Mouse (Mus musculus) MEL (cell line): Measurements from ENCODE around the gene Filip1l. TPM values are rescaled to one million over a fixed set of nuclear protein-coding genes. Genes with fewer than 3 reads are reported as not detected.

ENCODE experiments used
- DNase-seq: peaks from one replicate; pipeline ENCODE4 v3.0.0; 2011; ENCODE audit warnings: low read depth, low spot score
- H3K27ac ChIP-seq: 2 replicates; pipeline ENCODE4 v1.5.1; 2012; ENCODE audit warnings: low read depth, mild to moderate bottlenecking, control low read depth, low read length, moderate library complexity; ENCODE audit not compliant: control insufficient read depth
- H3K27me3 ChIP-seq, 2 experiments: fragments of 150-350 bp in 1 of 2; sonication (generic) in 1 of 2; 2 replicates each; pipeline ENCODE4 v1.6.1; 2012; ENCODE audit warnings: low read length in 2 of 2, mild to moderate bottlenecking in 2 of 2, improper control_type of control experiment in 1 of 2, moderate library complexity in 1 of 2; ENCODE audit not compliant: insufficient read depth in 2 of 2, control insufficient read depth in 1 of 2
- H3K36me3 ChIP-seq, 2 experiments: 2 replicates each; pipeline ENCODE4 v1.6.1; 2012 to 2014; ENCODE audit warnings: low read length in 2 of 2, improper control_type of control experiment in 1 of 2, inconsistent platforms in 1 of 2, mild to moderate bottlenecking in 1 of 2; ENCODE audit not compliant: insufficient read depth in 2 of 2, control insufficient read depth in 1 of 2
- H3K4me1 ChIP-seq, 2 experiments: fragments of 150-350 bp in 1 of 2; sonication (generic) in 1 of 2; 2 replicates each; pipeline ENCODE4 v1.6.1; 2012; ENCODE audit warnings: low read length in 2 of 2, improper control_type of control experiment in 1 of 2, mild to moderate bottlenecking in 1 of 2; ENCODE audit not compliant: insufficient read depth in 2 of 2, control insufficient read depth in 1 of 2
- H3K4me3 ChIP-seq, 2 experiments: fragments of 150-350 bp in 1 of 2; sonication (generic) in 1 of 2; 2 replicates each; pipeline ENCODE4 v1.5.1; 2012; ENCODE audit warnings: low read depth in 2 of 2, low read length in 2 of 2, mild to moderate bottlenecking in 2 of 2, moderate library complexity in 2 of 2, control low read depth in 1 of 2, improper control_type of control experiment in 1 of 2; ENCODE audit not compliant: control insufficient read depth in 1 of 2, insufficient read depth in 1 of 2
- H3K79me2 ChIP-seq: 2 replicates; pipeline ENCODE4 v1.6.1; 2012; ENCODE audit warnings: mild to moderate bottlenecking, low read length, moderate library complexity; ENCODE audit not compliant: control insufficient read depth, poor library complexity, insufficient read depth
- H3K9ac ChIP-seq: 2 replicates; pipeline ENCODE4 v1.6.1; 2012; ENCODE audit warnings: low read depth, mild to moderate bottlenecking, control low read depth, low read length, moderate library complexity; ENCODE audit not compliant: control insufficient read depth, poor library complexity, severe bottlenecking
- H3K9me3 ChIP-seq: fragments of 150-350 bp; sonication (generic); replicated peaks from 2 replicates; pipeline ENCODE4 v1.6.1; 2012; ENCODE audit warnings: mild to moderate bottlenecking, low read length, improper control_type of control experiment, moderate library complexity; ENCODE audit not compliant: insufficient read depth
- BHLHE40 ChIP-seq: IDR thresholded peaks from 2 replicates; pipeline ENCODE4 v1.6.1; 2012; ENCODE audit warnings: low read depth, mild to moderate bottlenecking, inconsistent platforms, low read length, improper control_type of control experiment, borderline replicate concordance
- CHD1 ChIP-seq: IDR thresholded peaks from 2 replicates; pipeline ENCODE4 v1.6.1; 2012; ENCODE audit warnings: low read depth, mild to moderate bottlenecking, inconsistent platforms, low read length, improper control_type of control experiment
- CHD2 ChIP-seq: IDR thresholded peaks from 2 replicates; pipeline ENCODE4 v1.6.1; 2011; ENCODE audit warnings: low read length, improper control_type of control experiment
- CTCF ChIP-seq, 3 experiments: IDR thresholded peaks in 2 of 3; conservative IDR thresholded peaks in 1 of 3; 2 replicates each; pipeline ENCODE4 v1.5.1; 2011 to 2012; ENCODE audit warnings: low read length in 3 of 3, low read depth in 2 of 3, mild to moderate bottlenecking in 2 of 3, improper control_type of control experiment in 1 of 3, inconsistent platforms in 1 of 3, mixed read lengths in 1 of 3, moderate library complexity in 1 of 3; ENCODE audit not compliant: control insufficient read depth in 1 of 3, insufficient read depth in 1 of 3, poor library complexity in 1 of 3, severe bottlenecking in 1 of 3
- E2F4 ChIP-seq: IDR thresholded peaks from 2 replicates; pipeline ENCODE4 v1.6.1; 2011; ENCODE audit warnings: low read depth, low read length, improper control_type of control experiment, borderline replicate concordance
- ETS1 ChIP-seq: IDR thresholded peaks from 2 replicates; pipeline ENCODE4 v1.6.1; 2012; ENCODE audit warnings: low read depth, mild to moderate bottlenecking, inconsistent platforms, low read length, improper control_type of control experiment, moderate library complexity
- GATA1 ChIP-seq: IDR thresholded peaks from 2 replicates; pipeline ENCODE4 v1.6.1; 2011; ENCODE audit warnings: low read depth, low read length, improper control_type of control experiment
- HCFC1 ChIP-seq: IDR thresholded peaks from 2 replicates; pipeline ENCODE4 v1.6.1; 2012; ENCODE audit warnings: low read depth, mild to moderate bottlenecking, inconsistent platforms, low read length, improper control_type of control experiment, moderate library complexity
- JUND ChIP-seq: IDR thresholded peaks from 2 replicates; pipeline ENCODE4 v1.6.1; 2011; ENCODE audit warnings: low read depth, mild to moderate bottlenecking, improper control_type of control experiment, low read length
- KAT2A ChIP-seq: conservative IDR thresholded peaks from 2 replicates; pipeline ENCODE4 v1.6.1; 2012; ENCODE audit warnings: low read depth, low read length, improper control_type of control experiment, inconsistent platforms
- MAFK ChIP-seq: IDR thresholded peaks from 2 replicates; pipeline ENCODE4 v1.6.1; 2011; ENCODE audit warnings: low read depth, mild to moderate bottlenecking, low read length, improper control_type of control experiment, borderline replicate concordance
- MAX ChIP-seq: IDR thresholded peaks from 2 replicates; pipeline ENCODE4 v1.6.1; 2011; ENCODE audit warnings: low read length, improper control_type of control experiment
- MYC ChIP-seq: IDR thresholded peaks from 2 replicates; pipeline ENCODE4 v1.6.1; 2011; ENCODE audit warnings: low read depth, mild to moderate bottlenecking, low read length, improper control_type of control experiment, moderate library complexity
- POLR2AphosphoS5 ChIP-seq: IDR thresholded peaks from 2 replicates; pipeline ENCODE4 v1.6.1; 2012; ENCODE audit warnings: low read depth, borderline replicate concordance, mild to moderate bottlenecking, inconsistent platforms, low read length, moderate library complexity, mixed read lengths
- RAD21 ChIP-seq: IDR thresholded peaks from 2 replicates; pipeline ENCODE4 v1.6.1; 2011; ENCODE audit warnings: mild to moderate bottlenecking, low read depth, low read length, improper control_type of control experiment
- SMC3 ChIP-seq: IDR thresholded peaks from 2 replicates; pipeline ENCODE4 v1.6.1; 2011; ENCODE audit warnings: low read depth, low read length, improper control_type of control experiment
- TBP ChIP-seq: IDR thresholded peaks from 2 replicates; pipeline ENCODE4 v1.8.0; 2011; ENCODE audit warnings: low read depth, low read length, improper control_type of control experiment
- USF1 ChIP-seq: IDR thresholded peaks from 2 replicates; pipeline ENCODE4 v1.6.1; 2014; ENCODE audit warnings: low read depth, mild to moderate bottlenecking, inconsistent platforms, low read length, improper control_type of control experiment, moderate library complexity
- ZC3H11A ChIP-seq: IDR thresholded peaks from 2 replicates; pipeline ENCODE4 v1.6.1; 2012; ENCODE audit warnings: low read depth, mild to moderate bottlenecking, inconsistent platforms, low read length, improper control_type of control experiment
- ZKSCAN1 ChIP-seq: IDR thresholded peaks from 2 replicates; pipeline ENCODE4 v1.6.1; 2012; ENCODE audit warnings: low read depth, mild to moderate bottlenecking, inconsistent platforms, low read length, improper control_type of control experiment, moderate library complexity
- ZMIZ1 ChIP-seq: IDR thresholded peaks from 2 replicates; pipeline ENCODE4 v1.6.1; 2012; ENCODE audit warnings: low read depth, mild to moderate bottlenecking, inconsistent platforms, low read length, improper control_type of control experiment, moderate library complexity
- ZNF384 ChIP-seq: IDR thresholded peaks from 2 replicates; pipeline ENCODE4 v1.6.1; 2012; ENCODE audit warnings: low read depth, mild to moderate bottlenecking, inconsistent platforms, low read length, improper control_type of control experiment
- polyA plus RNA-seq, 2 experiments: library from polyadenylated mRNA; stranded (reverse) in 1 of 2; unstranded in 1 of 2; fragments of >175 nt in 1 of 2; fragments of >200 nt in 1 of 2; gene quantifications; 2 replicates each; pipeline versions ENCODE4 v1.2.1 to v1.2.4; 2012; ENCODE audit warnings: low replicate concordance in 2 of 2, low read depth in 1 of 2; ENCODE audit not compliant: insufficient read length in 2 of 2, insufficient read depth in 1 of 2, missing spikeins in 1 of 2
- total RNA-seq: library from RNA; depleted of rRNA; stranded (reverse); fragments of 300-350 nt; gene quantifications from 2 replicates; pipeline ENCODE4 v1.2.3, GENCODE M21; 2012

Gene Filip1l
- total and polyA plus RNA-seq, 3 experiments, result 0.27 to 1.8 TPM; not detected in 1

- TF ChIP-seq ZC3H11A, result no peak
- no peak for TF ChIP-seq ETS1
These were observed 34.2 kb upstream of the Filip1l start (continued) for GRCm38 (mm10) chr16:57318637-57319125.

- peaks cover 0 to 4% of the 10 kb centered on the region in 2 experiments; a peak in 1 of 4 replicates for H3K4me1 ChIP-seq
- no peak overlapping the region for H3K9ac ChIP-seq
- DNase-seq, result peak; percentile 34
- H3K4me3 ChIP-seq, result no peak overlapping the region
- H3K27me3 ChIP-seq, result no peaks in the 10 kb centered on the region
- no peaks in the 10 kb centered on the region for H3K9me3 ChIP-seq
- H3K27ac ChIP-seq, result no peak overlapping the region
- no peak for TF ChIP-seq CHD2
- TF ChIP-seq, all 39 proteins: peak for 0
- H3K79me2 ChIP-seq, result no peaks in the 10 kb centered on the region
- H3K36me3 ChIP-seq, result peaks cover 0 to 3% of the 10 kb centered on the region in 2 experiments; a peak in 2 of 4 replicates
These were observed 33.4 kb upstream of the Filip1l start for GRCm38 (mm10) chr16:57319284-57320124.

GRCm38 (mm10) chr16:57326996-57327395 is 25.9 kb upstream of the Filip1l start:
- no peaks in the 10 kb centered on the region for H3K27me3 ChIP-seq
- H3K27ac ChIP-seq, result no peak overlapping the region
- no peaks in the 10 kb centered on the region for H3K36me3 ChIP-seq
- no peaks in the 10 kb centered on the region for H3K4me1 ChIP-seq
- no peak for TF ChIP-seq KAT2A
- TF ChIP-seq ZNF384, result no peak
- TF ChIP-seq TBP, result no peak
- TF ChIP-seq POLR2AphosphoS5, result no peak
- TF ChIP-seq CTCF (IDR thresholded peaks at IDR 0.05 in 2 of 3, conservative IDR thresholded peaks at IDR 0.05 in 1 of 3; ENCODE audit: control insufficient read depth in 1 of 3, insufficient read depth in 1 of 3, low read depth in 2 of 3, low read length in 3 of 3, poor library complexity in 1 of 3, severe bottlenecking in 1 of 3), result no peak
- no peak for TF ChIP-seq ZC3H11A
- no peak for TF ChIP-seq RAD21
- TF ChIP-seq E2F4, result no peak
- no peak for TF ChIP-seq ZMIZ1
- H3K9me3 ChIP-seq, result no peaks in the 10 kb centered on the region
- H3K79me2 ChIP-seq, result no peaks in the 10 kb centered on the region
- H3K9ac ChIP-seq, result no peak overlapping the region
- no peak overlapping the region for H3K4me3 ChIP-seq
- no peak for DNase-seq

GRCm38 (mm10) chr16:57329028-57329427 is 23.9 kb upstream of the Filip1l start:
- no peak overlapping the region for H3K4me3 ChIP-seq
- DNase-seq, result no peak
- H3K27ac ChIP-seq, result no peak overlapping the region
- H3K36me3 ChIP-seq, result no peaks in the 10 kb centered on the region
- H3K9ac ChIP-seq, result no peak overlapping the region
- H3K9me3 ChIP-seq, result no peaks in the 10 kb centered on the region
- H3K27me3 ChIP-seq, result no peaks in the 10 kb centered on the region
- H3K79me2 ChIP-seq, result no peaks in the 10 kb centered on the region
- H3K4me1 ChIP-seq, result no peaks in the 10 kb centered on the region
- TF ChIP-seq E2F4 (no peak), JUND (no peak), KAT2A (no peak), HCFC1 (no peak), ZKSCAN1 (no peak), BHLHE40 (no peak), CHD1 (no peak), USF1 (no peak), SMC3 (no peak), ZMIZ1 (no peak), ZC3H11A (no peak), GATA1 (no peak), MAFK (no peak), MYC (no peak), MAX (no peak)
